Mouse (Mus musculus) midbrain, postnatal 0 days (tissue): ENCODE data around the gene Guk1. TPM values are rescaled to one million over a fixed set of nuclear protein-coding genes. Genes with fewer than 3 reads are reported as not detected.
A peak's percentile ranks its signal among the peaks of the same experiment; 100 is the strongest.

Experiments used
- ATAC-seq: fragments of 200-750 bp; cut with Nextera tagmentation; 2 replicates; pipeline ENCODE4 v1.8.0; 2017; ENCODE audit warnings: moderate number of reproducible peaks, mild to moderate bottlenecking, moderate TSS enrichment, moderate library complexity; ENCODE audit not compliant: low FRiP score
- DNase-seq: peaks from one replicate; pipeline ENCODE4 v3.0.0-alpha.2; 2015; ENCODE audit warnings: low spot score
- H3K27ac ChIP-seq: fragments of 300-500 bp; sonication (generic); 2 replicates; pipeline ENCODE4 v1.5.1; 2014; ENCODE audit warnings: low read depth, mild to moderate bottlenecking, low read length, mixed read lengths
- H3K27me3 ChIP-seq: fragments of 300-500 bp; sonication (generic); 2 replicates; pipeline ENCODE4 v1.6.1; 2014; ENCODE audit warnings: low read length, control low read depth, mixed read lengths; ENCODE audit not compliant: insufficient read depth
- H3K36me3 ChIP-seq: fragments of 300-500 bp; sonication (generic); 2 replicates; pipeline ENCODE4 v1.6.1; 2014; ENCODE audit warnings: low read length, control low read depth, mixed read lengths; ENCODE audit not compliant: insufficient read depth
- H3K4me1 ChIP-seq: fragments of 300-500 bp; sonication (generic); 2 replicates; pipeline ENCODE4 v1.6.1; 2014; ENCODE audit warnings: mild to moderate bottlenecking, control low read depth, antibody characterized with exemption, low read length, mixed read lengths; ENCODE audit not compliant: insufficient read depth
- H3K4me2 ChIP-seq: fragments of 300-500 bp; sonication (generic); 2 replicates; pipeline ENCODE4 v1.6.1; 2014; ENCODE audit warnings: low read depth, mild to moderate bottlenecking, low read length, mixed read lengths; ENCODE audit not compliant: poor library complexity, severe bottlenecking
- H3K4me3 ChIP-seq: fragments of 300-500 bp; sonication (generic); 2 replicates; pipeline ENCODE4 v1.5.1; 2014; ENCODE audit warnings: low read depth, mild to moderate bottlenecking, low read length, moderate library complexity
- H3K9ac ChIP-seq: fragments of 300-500 bp; sonication (generic); replicated peaks from 2 replicates; pipeline ENCODE4 v1.6.1; 2014; ENCODE audit warnings: mild to moderate bottlenecking, low read length, moderate library complexity, mixed read lengths; ENCODE audit not compliant: poor library complexity, severe bottlenecking
- H3K9me3 ChIP-seq: fragments of 300-500 bp; sonication (generic); 2 replicates; pipeline ENCODE4 v1.6.1; 2016; ENCODE audit warnings: low read length, control low read depth
- CTCF ChIP-seq: IDR thresholded peaks from 2 replicates; pipeline ENCODE4 v1.5.1; 2016; ENCODE audit warnings: antibody characterized with exemption, mild to moderate bottlenecking
- WGBS: fragments of 180-500 bp; shearing (Covaris S2); extraction: QIAGEN DNeasy Blood & Tissue Kit; methylation state at CpG from one replicate; pipeline ENCODE4 v1.1.7; 2014; 5-methylcytosine and 5-hydroxymethylcytosine counted together
- polyA plus RNA-seq: library from polyadenylated mRNA; unstranded; fragments of >200 nt; fragmentation: Nextera tagmentation; extraction: Ambion mirVana; gene quantifications from 2 replicates; pipeline ENCODE4 v1.2.1, GENCODE M21; 2015
- total RNA-seq: library from RNA; depleted of rRNA; stranded (reverse); fragments of >200 nt; gene quantifications from 2 replicates; pipeline ENCODE4 v1.2.3, GENCODE M21; 2014

The Guk1 gene
- total and polyA plus RNA-seq, 2 experiments from 2014 or later, result 125 to 289 TPM

GRCm38 (mm10) chr11:59163255-59164236 is 28.5 kb downstream of the Guk1 start, which contains the start of gene Iba57:
Iba57 (minus strand) TSS chr11:59163739.
- Histone ChIP-seq H3K27ac (peak within 1 kb of the TSS; percentile 96), H3K4me2 (peak within 1 kb of the TSS; percentile 65), H3K9ac (peak within 1 kb of the TSS; percentile 66), H3K36me3 (peaks cover 8% of the 10 kb centered on the region), H3K4me3 (peak within 1 kb of the TSS; percentile 49), H3K9me3 (no peaks in the 10 kb centered on the region), H3K4me1 (peaks cover 7% of the 10 kb centered on the region), H3K27me3 (no peaks in the 10 kb centered on the region)
- peak; percentile 99 for DNase-seq
- peak; percentile 97 for ATAC-seq
- 4% methylated on average over 50 of the region's 68 CpGs for WGBS
- TF ChIP-seq CTCF, result peak; percentile 49

GRCm38 (mm10) chr11:59162443-59163254 is 29.4 kb downstream of the Guk1 start:
- DNase-seq (no peak), ATAC-seq (peak; percentile 5; the same call in 1 of the 2 replicates)
- H3K4me1 ChIP-seq, result peaks cover 7% of the 10 kb centered on the region
- no peak for TF ChIP-seq CTCF
- no peaks in the 10 kb centered on the region for H3K9me3 ChIP-seq
- no peaks in the 10 kb centered on the region for H3K27me3 ChIP-seq
- WGBS, result 54% methylated on average over 9 of the region's 9 CpGs
- peaks cover 17% of the 10 kb centered on the region for H3K36me3 ChIP-seq
- peak overlapping the region; percentile 49 for H3K4me3 ChIP-seq
- H3K4me2 ChIP-seq, result peak overlapping the region; percentile 65
- H3K9ac ChIP-seq, result peak overlapping the region; percentile 66
- peak overlapping the region; percentile 96 for H3K27ac ChIP-seq

- Histone ChIP-seq H3K9me3 (no peaks in the 10 kb centered on the region), H3K4me1 (peaks cover 7% of the 10 kb centered on the region), H3K9ac (no peak overlapping the region), H3K4me2 (no peak overlapping the region), H3K4me3 (no peak overlapping the region), H3K27ac (no peak overlapping the region), H3K27me3 (no peaks in the 10 kb centered on the region), H3K36me3 (peaks cover 20% of the 10 kb centered on the region)
- DNase-seq (peak; percentile 12), ATAC-seq (no peak)
- WGBS, result 73% methylated on average over 5 of the region's 5 CpGs
- TF ChIP-seq CTCF, result no peak
Measured at GRCm38 (mm10) chr11:59161398-59161797, 30.6 kb downstream of the Guk1 start.

- H3K4me2 ChIP-seq, result no peak overlapping the region
- peaks cover 7% of the 10 kb centered on the region for H3K4me1 ChIP-seq
- H3K9ac ChIP-seq, result no peak overlapping the region
- no peak overlapping the region for H3K27ac ChIP-seq
- no peak for ATAC-seq
- DNase-seq, result no peak
- no peak overlapping the region for H3K4me3 ChIP-seq
- H3K36me3 ChIP-seq, result peaks cover 29% of the 10 kb centered on the region
- H3K9me3 ChIP-seq, result no peaks in the 10 kb centered on the region
- 80% methylated on average over 4 of the region's 4 CpGs for WGBS
- no peaks in the 10 kb centered on the region for H3K27me3 ChIP-seq
- TF ChIP-seq CTCF, result no peak
Measured at GRCm38 (mm10) chr11:59159558-59159957, 32.5 kb downstream of the Guk1 start.

- Histone ChIP-seq H3K9ac (no peak overlapping the region), H3K27me3 (no peaks in the 10 kb centered on the region), H3K4me2 (no peak overlapping the region), H3K27ac (no peak overlapping the region), H3K4me1 (peaks cover 6% of the 10 kb centered on the region), H3K36me3 (peaks cover 29% of the 10 kb centered on the region), H3K4me3 (no peak overlapping the region), H3K9me3 (no peaks in the 10 kb centered on the region)
- DNase-seq (no peak), ATAC-seq (no peak)
- no peak for TF ChIP-seq CTCF
- 95% methylated on average over 13 of the region's 13 CpGs for WGBS
Measured at GRCm38 (mm10) chr11:59159099-59159498, 32.9 kb downstream of the Guk1 start.
